Mouse (Mus musculus) thymus, adult 2 months (tissue): ENCODE measurements around the gene Uqcrc1.

Source experiments
- CTCF ChIP-seq: fragments of 200-500 bp; IDR thresholded peaks from 2 replicates; pipeline ENCODE4 v1.5.1; 2012; ENCODE audit warnings: mild to moderate bottlenecking, control low read depth, low read length, moderate library complexity, borderline replicate concordance; ENCODE audit not compliant: control insufficient read depth, poor library complexity, insufficient read depth; ENCODE audit errors: extremely low read depth
- POLR2A ChIP-seq: fragments of 200-500 bp; IDR thresholded peaks from 2 replicates; pipeline ENCODE4 v1.6.1; 2012; ENCODE audit warnings: mild to moderate bottlenecking, low read length, control low read depth, moderate library complexity; ENCODE audit not compliant: control insufficient read depth, poor library complexity, insufficient read depth; ENCODE audit errors: extremely low read depth

DNA sequence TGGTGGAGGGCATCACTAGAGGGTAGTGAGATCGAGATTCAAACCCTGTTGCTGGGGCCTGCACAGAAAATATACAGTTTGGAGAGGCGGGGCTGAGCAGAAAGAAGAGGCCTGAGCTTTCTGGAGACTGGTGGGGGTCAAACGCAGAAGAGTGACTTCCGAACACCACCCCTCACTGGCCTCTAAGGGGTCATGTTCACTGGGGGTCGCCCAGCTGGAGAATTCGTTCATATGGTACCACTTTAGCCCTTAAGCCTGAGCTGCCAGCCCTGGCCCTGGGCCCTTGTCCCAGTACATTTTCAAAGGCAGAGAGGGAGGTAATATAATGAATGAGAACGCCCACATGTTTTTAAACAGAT is 54.0 kb downstream of the Uqcrc1 start:
- TF ChIP-seq POLR2A (no peak), CTCF (no peak)
